Mouse (Mus musculus) natural killer cell, adult 2 months (primary cell): ENCODE data around the gene D630003M21Rik.
A peak's percentile ranks its signal among the peaks of the same experiment; 100 is the strongest.

Experiments
- DNase-seq, 2 experiments: peaks; one replicate each; pipeline ENCODE4 v3.0.0; 2022; ENCODE audit warnings: low spot score in 2 of 2

The D630003M21Rik gene

GRCm38 (mm10) chr2:158236698-158237097 lies 7.7 kb upstream of the D630003M21Rik start:
- DNase-seq, result no peak

- DNase-seq, result no peak
Measured at GRCm38 (mm10) chr2:158233106-158233505, 4.1 kb upstream of the D630003M21Rik start.

GRCm38 (mm10) chr2:158232414-158232813 lies 3.4 kb upstream of the D630003M21Rik start:
- no peak for DNase-seq

- DNase-seq, result no peak
Measured at GRCm38 (mm10) chr2:158231071-158231470, 2.0 kb upstream of the D630003M21Rik start.

GRCm38 (mm10) chr2:158230617-158231016 lies 1.6 kb upstream of the D630003M21Rik start:
- DNase-seq, result no peak

GRCm38 (mm10) chr2:158229503-158229892 lies 476 bp upstream of the D630003M21Rik start:
- no peak for DNase-seq

- no peak for DNase-seq
Measured at GRCm38 (mm10) chr2:158225301-158225700, 3.7 kb downstream of the D630003M21Rik start.

GRCm38 (mm10) chr2:158223497-158223896 lies 5.5 kb downstream of the D630003M21Rik start:
- no peak for DNase-seq

GRCm38 (mm10) chr2:158222664-158223063 lies 6.4 kb downstream of the D630003M21Rik start:
- no peak for DNase-seq

- no peak for DNase-seq
Measured at GRCm38 (mm10) chr2:158221446-158222084, 7.5 kb downstream of the D630003M21Rik start.

- no peak for DNase-seq
Measured at GRCm38 (mm10) chr2:158219562-158219961, 9.5 kb downstream of the D630003M21Rik start.

- DNase-seq, result no peak
Measured at GRCm38 (mm10) chr2:158216510-158216909, 12.5 kb downstream of the D630003M21Rik start.

- no peak for DNase-seq
Measured at GRCm38 (mm10) chr2:158215283-158216117, 13.5 kb downstream of the D630003M21Rik start.

- DNase-seq, result no peak
Measured at GRCm38 (mm10) chr2:158211764-158212471, 17.1 kb downstream of the D630003M21Rik start.

GRCm38 (mm10) chr2:158210958-158211357 lies 18.1 kb downstream of the D630003M21Rik start:
- DNase-seq, result no peak

GRCm38 (mm10) chr2:158210503-158210902 lies 18.5 kb downstream of the D630003M21Rik start:
- DNase-seq, result peak in 1 of 2 experiments; percentile 24

GRCm38 (mm10) chr2:158209776-158210175 lies 19.2 kb downstream of the D630003M21Rik start:
- DNase-seq, result no peak

- DNase-seq, result peak; percentile 16 to 46
Measured at GRCm38 (mm10) chr2:158207848-158208247, 21.2 kb downstream of the D630003M21Rik start.

GRCm38 (mm10) chr2:158204114-158204513 lies 24.9 kb downstream of the D630003M21Rik start:
- DNase-seq, result peak; percentile 45 to 70

GRCm38 (mm10) chr2:158203686-158204085 lies 25.3 kb downstream of the D630003M21Rik start:
- no peak for DNase-seq

- no peak for DNase-seq
Measured at GRCm38 (mm10) chr2:158199281-158199680, 29.7 kb downstream of the D630003M21Rik start.

- no peak for DNase-seq
Measured at GRCm38 (mm10) chr2:158198861-158199260, 30.2 kb downstream of the D630003M21Rik start.
